Mouse (Mus musculus): Measurements from ENCODE around the gene Ccn1. TPM values are rescaled to one million over a fixed set of nuclear protein-coding genes. Genes with fewer than 3 reads are reported as not detected.

The Ccn1 gene
- polyA plus RNA-seq, 2 experiments: 53.5 to 105 TPM

DNA sequence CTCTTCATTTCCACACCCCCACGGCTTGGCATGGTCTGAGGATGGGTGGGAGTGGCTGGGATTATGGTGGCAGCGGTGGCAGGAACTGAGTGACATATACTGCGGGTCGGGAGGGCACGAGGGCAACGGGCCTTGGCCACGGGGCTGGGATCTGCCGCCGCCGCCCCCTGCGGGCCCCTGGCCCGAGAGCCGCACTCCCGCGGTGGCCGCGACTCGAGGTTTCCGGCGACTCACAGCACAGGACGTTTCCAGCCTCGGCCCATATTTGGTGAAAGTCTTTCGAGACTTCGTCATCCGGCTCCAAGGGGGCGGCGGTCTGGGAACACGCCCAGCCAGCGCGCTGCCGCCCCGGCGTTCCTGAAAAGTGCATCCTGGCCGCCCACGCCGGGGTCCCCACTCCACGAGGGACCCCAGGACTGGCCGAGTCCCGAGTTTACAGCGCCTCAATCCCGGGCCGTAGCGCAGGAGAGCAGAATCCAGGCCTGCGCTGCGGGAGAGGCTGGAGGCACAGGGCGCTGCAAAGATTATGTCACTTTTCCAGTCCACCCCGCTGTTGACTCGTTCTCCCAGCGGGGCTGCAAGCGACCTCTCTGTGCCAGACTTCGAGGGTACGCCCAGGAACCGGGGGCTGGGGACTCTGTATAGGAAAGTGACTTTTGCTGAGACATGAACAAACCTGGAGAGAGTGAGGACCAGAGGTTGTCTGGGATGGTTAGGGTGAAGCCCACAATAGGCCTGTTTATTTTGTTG, 3.6 kb upstream of the Ccn1 start:
- H3K4me1 ChIP-seq (ENCODE audit: control insufficient read depth, insufficient read depth, low read length): peaks cover 34% of the 10 kb centered on the region
- peak overlapping the region; percentile 80 for H3K4me2 ChIP-seq (replicated peaks; ENCODE audit: low read depth, low read length, severe bottlenecking)
- WGBS: under 1% methylated on average over 52 of the region's 53 CpGs
- peak overlapping the region; percentile 77 for H3K4me3 ChIP-seq (replicated peaks; ENCODE audit: low read length)
- no peak for TF ChIP-seq POLR2A (IDR thresholded peaks at IDR 0.05; ENCODE audit: borderline replicate concordance, extremely low read depth, insufficient read depth, insufficient read length)
- peak overlapping the region; percentile 96 for H3K27ac ChIP-seq (replicated peaks; ENCODE audit: low read depth, low read length)
- H3K9ac ChIP-seq (ENCODE audit: low read depth, low read length, severe bottlenecking): peak overlapping the region; percentile 57
- peak; percentile 88 for DNase-seq (ENCODE audit: low spot score)
- ATAC-seq (ENCODE audit: low FRiP score, low read depth): peak; percentile 23
- no peaks in the 10 kb centered on the region for H3K9me3 ChIP-seq (ENCODE audit: control insufficient read depth, low read length)
- peaks cover 6% of the 10 kb centered on the region; the same call in 1 of the 2 replicates for H3K36me3 ChIP-seq (ENCODE audit: control insufficient read depth, insufficient read depth, low read length)
- no peaks in the 10 kb centered on the region for H3K27me3 ChIP-seq (ENCODE audit: control insufficient read depth, insufficient read depth, low read length)

DNA sequence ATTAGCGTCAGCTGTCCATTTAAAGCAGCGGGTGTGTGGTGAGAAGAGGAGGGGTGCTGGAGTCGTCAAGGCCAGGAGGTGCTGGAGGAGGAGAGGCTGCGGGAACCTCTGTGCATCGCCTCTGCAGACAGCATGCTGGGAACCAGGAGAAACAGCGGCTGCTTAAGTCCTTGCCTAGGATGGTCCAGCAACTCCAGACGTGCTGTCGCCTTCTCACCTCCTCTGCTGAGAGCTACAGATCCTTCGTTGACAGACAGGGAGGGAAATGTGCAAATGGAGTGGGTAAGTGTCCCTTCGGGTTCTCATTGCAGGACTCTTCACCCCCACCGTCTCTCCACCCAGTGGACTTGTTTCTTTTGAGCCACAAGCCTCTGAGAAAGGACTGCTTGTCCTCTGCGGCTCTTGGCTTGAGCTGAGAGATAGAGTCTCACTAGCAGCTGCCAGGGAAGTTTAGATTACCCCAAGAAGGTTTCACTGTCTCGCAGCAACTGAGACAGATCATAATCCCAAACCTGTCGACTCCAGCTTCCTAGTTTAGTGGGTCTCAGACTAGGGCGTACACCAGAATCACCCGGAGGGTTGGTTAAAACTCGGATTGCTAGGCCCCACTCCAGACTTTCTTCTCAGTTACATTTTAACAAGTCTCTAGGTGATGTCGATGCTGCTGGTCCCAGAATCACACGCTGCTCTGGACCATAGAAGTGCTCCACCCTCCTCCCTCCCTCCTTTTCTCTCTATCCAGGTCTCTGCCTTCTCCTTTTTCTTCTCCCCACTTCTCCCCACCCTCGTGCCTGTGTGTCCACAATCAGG, 2.7 kb upstream of the Ccn1 start:
- Histone ChIP-seq H3K36me3 (ENCODE audit: control insufficient read depth, insufficient read depth, low read length) (peaks cover 13% of the 10 kb centered on the region), H3K4me1 (ENCODE audit: control insufficient read depth, insufficient read depth, low read length) (peaks cover 36% of the 10 kb centered on the region), H3K4me3 (replicated peaks; ENCODE audit: low read length) (peak overlapping the region; percentile 77), H3K27me3 (ENCODE audit: control insufficient read depth, insufficient read depth, low read length) (no peaks in the 10 kb centered on the region), H3K4me2 (replicated peaks; ENCODE audit: low read depth, low read length, severe bottlenecking) (peak overlapping the region; percentile 80), H3K9me3 (ENCODE audit: control insufficient read depth, low read length) (no peaks in the 10 kb centered on the region), H3K9ac (ENCODE audit: low read depth, low read length, severe bottlenecking) (peak overlapping the region; percentile 57), H3K27ac (replicated peaks; ENCODE audit: low read depth, low read length) (peak overlapping the region; percentile 96)
- peak; percentile 29 for ATAC-seq (ENCODE audit: low FRiP score, low read depth)
- TF ChIP-seq POLR2A (IDR thresholded peaks at IDR 0.05; ENCODE audit: borderline replicate concordance, extremely low read depth, insufficient read depth, insufficient read length): no peak
- WGBS: 5% methylated on average over 20 of the region's 20 CpGs
- DNase-seq (ENCODE audit: low spot score): peak; percentile 84

DNA sequence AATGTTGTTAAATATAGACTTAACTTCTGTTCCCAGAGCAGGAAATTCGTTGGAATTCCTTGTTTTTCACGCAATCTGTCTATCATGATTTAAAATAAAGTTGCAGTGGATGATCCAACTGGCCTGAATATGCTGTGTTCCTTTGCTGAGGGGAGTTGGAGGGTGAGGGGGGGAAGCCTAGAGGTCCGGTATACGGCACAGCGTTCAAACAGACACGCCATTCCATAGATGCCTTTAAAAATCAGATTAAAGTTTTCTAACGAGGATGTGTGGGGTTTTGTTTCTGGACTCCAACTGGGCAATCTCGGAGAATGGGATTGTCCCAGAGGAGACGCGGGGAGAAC, 2.2 kb upstream of the Ccn1 start:
- ATAC-seq (ENCODE audit: low FRiP score, low read depth) (no peak), DNase-seq (ENCODE audit: low spot score) (no peak)
- H3K27me3 ChIP-seq (ENCODE audit: control insufficient read depth, insufficient read depth, low read length): no peaks in the 10 kb centered on the region
- no peaks in the 10 kb centered on the region for H3K9me3 ChIP-seq (ENCODE audit: control insufficient read depth, low read length)
- H3K9ac ChIP-seq (ENCODE audit: low read depth, low read length, severe bottlenecking): no peak overlapping the region
- H3K4me3 ChIP-seq (replicated peaks; ENCODE audit: low read length): peak overlapping the region; percentile 77
- peaks cover 18% of the 10 kb centered on the region for H3K36me3 ChIP-seq (ENCODE audit: control insufficient read depth, insufficient read depth, low read length)
- peak overlapping the region; percentile 96 for H3K27ac ChIP-seq (replicated peaks; ENCODE audit: low read depth, low read length)
- no peak for TF ChIP-seq POLR2A (IDR thresholded peaks at IDR 0.05; ENCODE audit: borderline replicate concordance, extremely low read depth, insufficient read depth, insufficient read length)
- peak overlapping the region; percentile 80 for H3K4me2 ChIP-seq (replicated peaks; ENCODE audit: low read depth, low read length, severe bottlenecking)
- H3K4me1 ChIP-seq (ENCODE audit: control insufficient read depth, insufficient read depth, low read length): peaks cover 40% of the 10 kb centered on the region
- WGBS: 3% methylated on average over 10 of the region's 10 CpGs

DNA sequence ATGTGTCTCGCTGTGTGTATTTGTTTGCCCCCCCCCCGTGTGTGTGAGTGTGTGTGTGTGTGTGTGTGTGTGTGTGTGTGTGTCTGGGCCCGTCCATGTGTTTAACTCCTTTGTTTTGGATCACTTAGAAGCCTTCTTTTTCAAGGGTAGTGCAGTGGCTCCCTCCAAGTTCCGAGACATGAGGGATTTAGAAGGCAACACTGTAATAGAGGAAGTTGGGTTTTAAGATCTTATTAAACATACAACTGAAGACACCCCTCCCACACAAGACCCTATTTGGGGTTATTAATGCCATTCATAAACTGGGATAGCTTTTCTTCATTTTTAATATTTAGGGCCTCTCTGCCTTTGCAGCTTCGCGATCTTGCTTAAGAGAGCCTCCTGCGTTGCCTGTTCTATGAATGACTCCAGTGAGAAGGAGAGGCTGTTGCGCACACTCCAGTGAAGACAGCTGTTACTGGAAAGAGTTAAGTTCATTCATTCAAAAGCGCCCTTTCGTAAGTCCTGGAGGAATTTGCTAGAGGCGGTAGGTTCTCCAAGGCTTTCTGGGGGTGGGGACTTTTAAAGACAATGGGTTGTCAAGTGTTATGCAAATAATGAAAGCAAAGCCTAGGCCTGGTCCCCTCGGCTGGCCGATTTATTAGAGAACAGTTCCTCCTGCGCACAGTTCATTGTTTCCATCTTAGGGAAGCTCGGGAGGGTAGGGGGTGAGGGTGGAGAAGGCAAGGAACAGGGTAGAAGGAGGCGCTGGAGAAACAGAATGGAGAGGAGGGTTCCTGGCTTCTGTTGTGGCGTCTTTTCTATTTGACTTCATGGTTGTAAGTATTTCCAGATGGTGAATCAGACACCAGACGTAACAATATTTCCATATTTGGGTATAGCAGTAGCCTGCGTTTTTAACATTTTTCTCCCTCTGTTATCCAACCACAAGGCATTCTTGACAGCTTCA, 1.5 kb upstream of the Ccn1 start:
- Histone ChIP-seq H3K27me3 (ENCODE audit: control insufficient read depth, insufficient read depth, low read length) (no peaks in the 10 kb centered on the region), H3K4me1 (ENCODE audit: control insufficient read depth, insufficient read depth, low read length) (peaks cover 44% of the 10 kb centered on the region), H3K36me3 (ENCODE audit: control insufficient read depth, insufficient read depth, low read length) (peaks cover 22% of the 10 kb centered on the region), H3K4me2 (replicated peaks; ENCODE audit: low read depth, low read length, severe bottlenecking) (peak overlapping the region; percentile 80), H3K9ac (ENCODE audit: low read depth, low read length, severe bottlenecking) (peak overlapping the region; percentile 89; the same call in 1 of the 2 replicates), H3K9me3 (ENCODE audit: control insufficient read depth, low read length) (no peaks in the 10 kb centered on the region), H3K27ac (replicated peaks; ENCODE audit: low read depth, low read length) (peak overlapping the region; percentile 96), H3K4me3 (replicated peaks; ENCODE audit: low read length) (peak overlapping the region; percentile 77)
- TF ChIP-seq POLR2A (IDR thresholded peaks at IDR 0.05; ENCODE audit: borderline replicate concordance, extremely low read depth, insufficient read depth, insufficient read length): no peak
- peak; percentile 10; the same call in 1 of the 2 replicates for ATAC-seq (ENCODE audit: low FRiP score, low read depth)
- peak; percentile 83 for DNase-seq (ENCODE audit: low spot score)
- WGBS: 5% methylated on average over 19 of the region's 19 CpGs

Measured in limb, embryonic 14.5 days (tissue).